Mouse (Mus musculus) telencephalon, adult 2 months (tissue): ENCODE measurements around the gene Rps4x.
"Not testable (repeated sequence)": the region's sequence is repeated elsewhere in the genome, so short reads cannot be mapped to it uniquely, and the experiment has no call there.

Experiments
- DNase-seq: peaks from one replicate; pipeline ENCODE4 v3.0.0-alpha.2; 2011; ENCODE audit warnings: low read depth, low spot score

Rps4x gene

GRCm38 (mm10) chrX:102188712-102189497 lies at the start of gene Rps4x:
TSS of gene Rps4x (minus strand) at chrX:102189394.
- DNase-seq = peak; percentile 67

DNA sequence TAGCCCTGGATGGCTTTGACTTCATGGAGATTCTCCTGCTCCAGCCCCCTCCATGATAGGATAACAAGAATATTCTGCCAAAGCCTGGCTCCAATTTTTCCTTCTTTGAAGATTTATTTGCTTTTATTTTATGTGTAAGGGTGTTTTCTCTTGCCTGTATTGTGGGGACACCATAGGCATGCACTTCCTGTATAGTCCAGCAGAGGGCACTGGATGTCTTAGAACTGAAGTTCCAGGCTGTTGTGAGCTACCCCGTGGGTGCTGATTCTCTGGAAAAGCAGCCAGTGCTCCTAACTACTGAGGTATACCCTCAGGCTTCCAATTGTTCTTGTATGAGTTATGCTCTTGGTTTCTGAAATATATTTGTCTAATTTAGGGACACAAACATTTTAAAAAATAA lies 29.9 kb upstream of the Rps4x start:
- no peak for DNase-seq

GRCm38 (mm10) chrX:102215356-102215755 lies 26.2 kb upstream of the Rps4x start:
- DNase-seq = not testable (repeated sequence)

DNA sequence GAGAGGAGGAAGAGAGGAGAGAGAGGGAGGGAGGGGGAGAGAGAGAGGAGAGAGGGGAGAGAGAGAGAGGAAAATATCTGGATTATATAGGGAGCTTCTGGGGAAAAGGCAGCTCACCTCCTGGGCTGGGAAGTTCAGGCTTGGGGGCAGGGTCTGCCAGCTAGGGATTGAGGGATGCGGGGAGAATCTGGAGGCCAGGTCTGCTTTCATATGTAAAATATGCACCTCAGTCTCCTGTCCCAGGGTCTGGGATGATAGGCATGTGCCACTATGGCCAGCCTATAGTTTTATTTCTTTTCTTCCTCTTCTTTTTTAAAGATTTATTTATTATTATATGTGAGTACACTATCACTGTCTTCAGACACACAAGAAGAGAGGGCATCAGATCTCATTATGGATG lies 1.6 kb upstream of the Rps4x start:
- no peak for DNase-seq

DNA sequence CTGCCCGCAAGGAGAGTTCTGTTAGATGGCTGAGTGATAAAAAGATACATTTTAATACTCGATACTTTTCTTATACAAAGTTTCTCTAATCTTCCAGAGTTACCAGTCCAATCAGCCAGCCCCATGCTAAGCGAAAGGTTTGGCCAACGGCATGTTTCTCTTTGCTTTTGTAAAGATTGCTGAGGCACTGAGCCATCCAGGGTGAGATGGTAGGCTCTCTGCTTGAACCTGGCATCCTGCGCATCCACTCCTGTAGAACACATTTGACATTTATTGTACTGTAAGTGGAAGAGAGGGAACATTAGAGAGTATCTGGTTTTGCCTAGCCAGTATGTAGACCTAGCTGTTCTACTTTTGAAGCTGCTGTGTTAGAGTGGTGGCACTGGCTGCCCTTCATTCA lies 387 bp upstream of the Rps4x start:
- no peak for DNase-seq

DNA sequence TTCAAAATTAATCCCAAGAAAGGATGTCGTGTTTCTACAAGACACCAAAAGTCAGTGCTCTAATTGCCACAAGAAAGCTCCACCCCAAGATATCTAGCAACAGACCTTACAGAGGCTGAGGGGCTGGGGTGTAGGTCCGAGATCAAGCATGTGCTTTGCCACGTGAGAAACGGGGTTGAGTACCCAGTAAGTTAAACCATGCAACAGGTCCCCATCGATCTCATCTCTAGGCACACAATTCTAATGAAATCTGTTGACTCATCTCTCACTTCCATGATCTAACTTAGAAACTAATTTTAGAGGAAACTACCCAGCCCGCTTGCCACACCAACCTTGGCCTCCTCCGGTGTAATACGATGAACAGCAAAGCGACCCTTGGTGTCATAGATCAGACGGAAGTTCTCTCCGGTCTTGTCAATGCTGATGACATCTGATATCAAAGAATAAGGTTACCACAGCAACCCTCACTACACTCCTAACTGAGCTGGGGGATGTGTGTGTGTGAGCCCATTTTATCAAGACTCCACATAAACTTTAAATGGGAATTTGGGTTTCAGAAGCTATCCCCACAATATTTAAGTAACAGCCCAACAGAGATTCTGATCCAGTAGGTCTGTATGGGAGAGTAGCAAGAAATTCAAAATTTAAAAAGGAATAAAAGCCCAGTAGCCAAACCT lies 2.0 kb downstream of the Rps4x start:
- DNase-seq = no peak

GRCm38 (mm10) chrX:102182575-102182974 lies 6.6 kb downstream of the Rps4x start:
- no peak for DNase-seq

DNA sequence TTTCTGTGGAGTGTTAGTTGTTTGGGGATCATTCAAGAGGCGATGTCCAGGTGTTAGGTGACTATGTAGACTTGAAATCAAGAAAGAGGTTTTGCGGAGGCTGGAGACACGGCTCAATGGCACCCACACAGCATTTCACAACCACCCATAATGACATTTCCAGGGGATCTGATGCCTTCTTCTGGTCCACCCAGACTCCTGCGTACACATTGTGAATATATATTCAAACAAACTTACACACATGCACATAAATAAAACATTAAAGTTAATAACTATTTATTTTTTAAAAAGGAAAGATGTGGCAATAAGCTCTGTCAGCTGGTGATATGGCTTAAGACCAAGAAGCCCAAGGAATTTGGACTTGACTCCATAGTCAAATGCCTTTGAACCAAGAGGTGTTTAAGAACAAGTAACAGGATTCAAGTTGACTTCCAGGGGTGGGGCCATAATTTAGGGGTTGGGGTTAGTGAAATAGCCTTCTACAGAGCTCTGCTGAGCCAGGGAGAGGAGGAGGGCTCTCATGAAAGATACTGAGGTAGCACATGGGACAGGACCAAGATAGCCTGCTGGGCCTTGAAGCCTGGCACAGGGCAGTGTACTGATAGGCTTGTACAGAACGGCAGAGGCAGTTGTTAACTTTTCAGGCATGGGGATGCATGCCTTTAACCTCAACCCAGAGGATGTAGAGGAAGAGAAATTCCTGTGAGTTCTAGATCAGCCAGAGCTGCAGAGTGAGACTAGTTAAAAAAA lies 13.5 kb downstream of the Rps4x start:
- no peak for DNase-seq

GRCm38 (mm10) chrX:102170900-102171299 lies 18.3 kb downstream of the Rps4x start:
- DNase-seq = no peak

DNA sequence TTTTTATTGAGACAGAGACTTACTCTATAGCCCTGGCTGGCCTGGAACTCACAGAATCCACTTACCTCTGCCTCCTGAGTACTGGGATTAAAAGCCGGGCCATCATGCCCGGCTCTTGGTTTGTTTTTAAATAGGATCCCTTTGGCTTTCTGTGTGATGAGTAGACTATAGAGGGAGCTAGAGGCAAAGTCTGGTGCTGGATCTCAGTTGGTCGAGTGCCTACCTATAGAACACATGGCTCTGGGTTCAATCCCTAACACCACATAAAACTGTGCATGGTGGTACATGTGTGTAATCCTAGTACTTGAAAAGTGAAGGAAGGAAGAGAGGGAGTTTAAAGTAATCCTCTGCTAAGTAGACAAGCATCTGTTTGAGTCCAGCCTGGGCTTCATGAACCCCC lies 19.1 kb downstream of the Rps4x start:
- DNase-seq = no peak

DNA sequence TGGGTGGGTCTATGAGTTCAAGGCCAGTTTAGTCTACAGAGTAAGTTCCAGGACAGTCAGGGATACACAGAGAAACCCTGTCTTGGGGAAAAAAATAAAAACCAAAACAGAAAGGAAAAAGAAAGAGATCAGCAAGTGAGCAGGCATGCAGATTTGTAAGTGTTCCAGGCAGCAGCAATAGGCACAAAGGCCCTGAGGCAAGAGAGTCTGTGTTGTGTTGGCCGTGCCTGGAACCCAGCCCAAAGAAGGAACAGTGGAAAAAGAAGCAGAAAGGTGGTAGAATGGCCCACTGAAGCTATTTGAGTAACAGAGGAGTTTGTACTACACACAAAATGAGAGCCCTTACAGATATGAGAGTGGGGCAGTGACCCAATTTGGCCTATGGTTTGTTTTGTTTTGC lies 19.5 kb downstream of the Rps4x start:
- no peak for DNase-seq

- DNase-seq = no peak
Measured at GRCm38 (mm10) chrX:102166986-102167385, 22.2 kb downstream of the Rps4x start.

DNA sequence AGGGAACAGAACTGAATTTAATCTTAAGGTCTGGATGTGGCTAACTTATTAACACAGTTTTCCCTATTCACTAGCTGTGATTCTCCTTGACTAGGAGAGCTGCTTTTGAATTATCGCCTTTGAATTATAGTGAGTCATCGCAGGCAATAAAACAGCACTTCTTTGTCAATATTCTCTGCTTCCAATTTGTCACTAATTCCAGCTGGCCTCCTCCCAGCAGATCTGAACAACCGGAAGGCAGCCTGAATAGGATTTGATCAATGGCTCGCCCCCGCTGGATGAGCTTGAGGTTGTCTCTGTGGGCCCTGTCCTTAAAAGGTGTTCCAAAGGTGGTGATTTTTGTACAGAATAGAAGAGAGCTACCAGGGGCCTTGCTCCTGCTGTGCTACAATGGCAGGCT lies 22.7 kb downstream of the Rps4x start:
- no peak for DNase-seq

DNA sequence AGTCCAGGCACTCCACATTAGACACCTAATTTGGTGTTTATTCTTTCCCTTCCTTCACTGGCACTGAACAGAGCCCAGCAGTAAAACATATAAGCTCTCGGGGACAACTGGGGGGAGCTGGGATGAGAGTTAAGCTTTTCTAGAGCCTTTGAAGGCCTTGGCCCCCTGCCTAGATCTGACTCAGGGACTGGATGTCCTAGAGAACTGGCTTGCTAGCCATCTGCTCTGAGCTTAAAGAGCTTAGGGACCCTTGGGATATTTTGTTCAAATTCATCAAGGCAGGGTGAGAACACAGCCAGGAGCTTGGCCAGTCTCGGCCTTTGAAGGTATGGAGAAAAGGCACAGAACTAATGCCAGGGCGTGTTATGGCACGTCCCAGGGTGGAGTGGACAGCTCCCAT lies 25.7 kb downstream of the Rps4x start:
- no peak for DNase-seq

DNA sequence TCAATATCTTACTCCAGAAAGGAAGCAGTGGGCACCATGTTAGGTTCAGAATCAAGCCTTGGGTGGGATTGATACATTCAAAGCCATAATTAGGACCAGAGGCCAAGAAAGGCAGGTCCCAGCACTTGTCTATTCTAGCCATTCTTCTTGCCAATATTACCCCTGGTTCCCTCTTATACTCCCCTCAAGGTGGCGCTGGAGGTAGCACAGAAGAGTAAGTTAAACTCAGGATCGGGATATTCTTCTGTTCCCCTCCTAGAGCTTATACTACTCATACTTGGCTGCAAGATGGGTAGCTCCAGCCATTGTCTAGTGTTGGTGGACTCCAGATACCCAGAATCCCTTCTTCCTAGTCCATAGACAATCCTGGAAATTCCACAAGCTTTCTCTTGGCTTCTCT lies 26.1 kb downstream of the Rps4x start:
- DNase-seq = no peak

DNA sequence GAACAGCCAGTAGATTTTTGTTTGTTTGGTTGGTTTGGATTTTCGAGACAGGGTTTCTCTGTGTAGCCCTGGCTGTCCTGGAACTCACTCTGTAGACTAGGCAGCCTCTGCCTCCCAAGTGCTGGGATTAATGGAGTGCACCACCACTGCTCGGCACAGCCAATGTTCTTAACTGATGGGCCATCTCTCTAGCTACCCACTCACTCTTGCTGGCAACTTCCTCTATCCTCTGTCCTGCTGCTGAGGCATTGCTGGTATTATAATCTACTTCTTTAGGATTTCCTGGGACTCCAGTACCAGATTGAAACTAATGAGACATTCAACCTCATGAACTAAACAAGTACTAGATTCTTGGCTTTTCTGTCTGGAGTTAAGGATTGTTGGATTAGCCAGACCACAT lies 28.7 kb downstream of the Rps4x start:
- DNase-seq = no peak

DNA sequence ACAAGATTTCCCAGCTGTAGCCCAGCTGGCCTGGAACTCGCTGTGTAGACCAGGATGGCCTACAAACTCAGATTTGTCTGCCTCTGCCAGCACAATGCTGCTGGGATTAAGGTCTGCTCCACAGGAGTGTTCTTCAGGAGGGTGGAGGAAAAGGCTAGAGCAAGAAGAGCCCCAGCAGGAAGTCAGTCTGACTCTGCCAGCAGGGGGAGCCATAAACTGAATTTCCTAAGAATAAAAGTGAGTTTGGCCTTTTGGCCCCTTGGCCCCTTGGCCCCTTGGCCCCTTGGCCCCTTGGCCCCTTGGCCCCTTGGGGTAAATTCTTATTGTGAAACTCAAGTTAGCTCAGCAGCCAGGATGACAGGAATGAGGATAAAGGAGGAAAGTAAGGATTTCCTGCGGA lies 29.4 kb downstream of the Rps4x start:
- no peak for DNase-seq

DNA sequence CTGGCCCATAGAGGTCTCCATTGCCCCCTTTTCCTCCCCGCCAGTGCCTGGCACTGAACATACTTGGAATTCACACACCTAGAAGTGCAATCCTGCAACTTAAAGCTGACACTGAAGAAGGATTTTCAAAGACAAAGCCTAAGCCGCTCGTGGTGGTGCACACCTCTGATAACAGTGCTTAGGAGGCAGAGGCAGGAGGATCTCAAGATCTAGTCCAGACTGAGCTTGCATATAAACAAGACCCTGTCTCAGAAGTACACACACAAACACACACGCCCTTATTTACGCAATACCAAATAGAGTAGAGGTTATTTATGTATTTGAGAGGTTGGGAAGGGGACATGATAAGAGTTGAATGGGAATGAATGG lies 31.8 kb downstream of the Rps4x start:
- no peak for DNase-seq

DNA sequence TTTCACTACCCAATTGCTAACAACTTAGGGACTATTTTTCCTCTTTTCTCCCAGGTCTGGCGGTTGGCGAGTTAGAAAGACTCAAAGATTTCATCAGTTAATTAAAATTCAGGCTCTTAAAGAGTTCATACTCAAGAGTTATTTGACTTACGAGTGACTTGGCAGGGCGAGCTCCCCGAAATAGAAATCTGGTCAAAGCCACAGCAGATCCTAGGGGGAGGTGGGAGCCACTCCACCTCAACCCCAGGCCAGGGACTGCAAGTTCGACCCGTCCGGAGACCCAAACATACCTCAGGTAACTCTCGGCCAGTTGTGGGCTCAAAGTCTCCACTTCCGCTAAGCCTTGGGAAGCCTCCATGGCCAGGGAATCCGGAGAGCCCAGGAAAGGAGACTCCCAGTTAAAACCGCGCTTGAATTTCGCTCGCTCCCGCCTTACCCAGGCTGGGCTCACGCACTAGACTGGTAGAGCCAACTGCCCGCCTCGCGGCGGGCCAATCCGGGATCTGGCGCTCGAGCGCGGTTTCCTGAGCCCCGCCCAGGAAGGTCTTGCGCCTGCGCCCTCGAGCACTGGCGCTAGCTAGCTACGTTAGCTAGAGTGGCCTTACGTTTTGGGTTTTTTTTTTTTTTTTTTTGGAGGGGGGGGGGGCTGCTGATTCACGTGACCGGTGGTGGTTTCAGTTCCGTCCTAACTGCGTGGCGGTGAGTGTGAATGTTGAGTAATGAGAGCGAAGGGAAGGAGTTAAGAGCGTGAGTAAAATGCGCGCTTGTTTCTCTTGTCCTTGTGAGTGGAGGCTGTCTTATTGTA lies 32.4 kb downstream of the Rps4x start, which contains the start of gene Ercc6l:
TSS of gene Ercc6l (minus strand) at position 474 of the 805 bp plus-strand sequence.
- DNase-seq = peak; percentile 81

DNA sequence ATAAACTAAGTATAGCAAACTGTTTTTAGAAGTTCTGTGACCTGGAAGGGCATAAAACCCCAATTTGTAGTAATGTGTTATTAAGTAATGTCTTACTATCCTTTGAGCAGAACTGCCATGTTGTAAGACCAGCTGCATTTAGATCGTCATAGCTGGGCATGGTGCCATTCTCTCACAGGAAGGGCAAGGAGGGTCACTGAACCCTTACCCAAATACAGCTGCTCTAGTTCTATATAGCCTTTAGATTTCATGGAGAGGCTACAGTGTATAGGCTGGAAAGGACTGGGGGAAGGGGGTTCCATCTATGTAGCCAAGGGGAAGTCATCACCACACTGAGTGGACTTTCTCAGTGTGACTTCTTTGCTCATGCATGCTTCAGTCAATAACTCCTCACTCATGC lies 48.0 kb downstream of the Rps4x start:
- DNase-seq = no peak
